Mouse (Mus musculus): ENCODE measurements around the gene Fbln1.

The Fbln1 gene

DNA sequence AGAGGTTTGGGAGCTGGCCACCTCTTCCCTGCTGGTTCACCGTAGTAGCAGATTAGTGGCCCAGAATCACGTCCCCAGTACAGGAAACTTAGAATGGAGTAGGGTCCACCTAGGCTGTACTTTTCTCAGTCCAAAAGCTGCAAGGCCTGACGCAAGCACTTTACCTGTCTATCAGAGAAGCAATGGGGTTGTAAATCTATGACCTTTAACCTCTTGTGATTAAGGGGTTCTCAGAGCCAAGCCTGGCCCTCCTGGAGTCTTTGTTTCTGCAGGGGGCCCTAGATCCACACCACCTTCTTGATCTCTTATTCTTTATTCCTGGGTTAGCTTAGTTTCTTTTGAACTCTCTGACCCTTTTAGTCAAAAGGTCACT, 940 bp downstream of the Fbln1 start:
- no peak for DNase-seq (ENCODE audit: low read depth, low spot score)

DNA sequence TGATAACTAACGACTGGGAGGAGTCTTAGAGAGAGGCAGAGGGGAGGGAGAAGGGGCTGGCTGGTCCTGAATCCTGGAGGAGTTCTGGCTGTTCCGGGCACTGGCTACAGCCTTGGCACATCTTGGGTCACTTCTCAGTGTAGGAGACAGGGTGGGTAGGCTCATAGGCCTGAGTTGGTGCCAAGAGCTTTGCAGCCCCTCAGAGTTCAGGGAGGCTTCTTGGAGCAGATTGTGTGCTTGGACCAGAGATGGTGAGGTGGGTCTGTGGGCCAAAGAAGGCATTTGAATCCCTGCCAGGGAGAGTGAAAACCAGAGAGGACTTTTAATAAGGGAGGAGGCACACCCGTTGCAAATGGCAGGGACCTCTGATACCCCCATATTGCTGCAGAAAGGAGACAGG, 1.3 kb downstream of the Fbln1 start:
- DNase-seq (ENCODE audit: low read depth, low spot score) = no peak

- DNase-seq (ENCODE audit: low read depth, low spot score) = no peak
Measured at GRCm38 (mm10) chr15:85207763-85208162, 2.0 kb downstream of the Fbln1 start.

- no peak for DNase-seq (ENCODE audit: low read depth, low spot score)
Measured at GRCm38 (mm10) chr15:85208332-85208731, 2.6 kb downstream of the Fbln1 start.

DNA sequence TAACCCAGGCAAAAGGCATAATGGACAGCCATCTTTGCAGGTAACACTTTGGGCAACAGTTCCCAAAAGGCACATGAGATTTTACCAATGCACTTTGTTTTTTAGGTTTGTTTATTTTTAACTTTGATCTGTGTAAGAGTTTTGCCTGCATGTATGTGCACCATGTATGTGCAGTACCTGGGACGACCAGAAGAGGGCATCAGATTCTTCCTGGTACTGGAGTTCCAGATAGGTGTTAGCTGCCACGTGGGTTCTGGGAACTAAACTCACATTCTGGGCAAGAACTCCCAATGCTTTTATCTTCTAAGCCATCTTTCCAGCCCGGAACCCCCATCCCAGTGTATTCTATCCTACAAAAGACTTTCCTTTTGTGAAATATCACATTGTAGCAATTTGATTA, 3.6 kb downstream of the Fbln1 start:
- peak; percentile 13 for DNase-seq (ENCODE audit: low read depth, low spot score)

GRCm38 (mm10) chr15:85210686-85211085, 4.9 kb downstream of the Fbln1 start:
- no peak for DNase-seq (ENCODE audit: low read depth, low spot score)

DNA sequence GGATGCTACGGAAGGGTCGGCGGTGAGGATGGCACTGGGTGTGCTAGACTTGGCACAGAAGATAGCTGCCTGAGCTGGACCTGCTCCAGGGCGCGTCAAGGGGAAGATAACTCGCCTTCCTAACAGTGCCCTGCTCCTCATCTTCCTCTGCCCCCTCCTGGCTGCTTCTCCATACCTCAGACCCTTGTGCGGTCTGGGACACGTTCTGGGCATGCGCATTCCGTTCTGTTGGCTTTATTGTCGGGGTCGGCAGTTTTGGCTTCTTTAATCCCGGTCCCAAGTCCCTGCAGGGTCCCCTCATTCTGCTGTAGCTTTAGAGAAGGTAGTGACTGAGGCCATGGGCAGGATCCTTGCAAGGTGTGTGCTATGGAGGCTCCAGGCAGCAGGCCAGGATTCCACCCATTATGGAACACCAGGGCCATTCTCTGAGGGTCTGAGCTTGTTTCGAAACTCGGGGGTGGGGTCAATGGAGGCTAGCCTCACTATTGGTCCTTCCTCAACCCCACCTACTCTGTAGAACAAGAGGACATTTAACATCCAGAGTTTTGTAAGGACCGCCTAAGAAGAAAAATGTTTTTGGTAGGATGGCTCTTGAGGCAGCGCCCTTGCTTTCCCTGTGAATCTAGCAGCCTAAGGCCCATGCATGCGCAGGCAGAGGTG, 5.5 kb downstream of the Fbln1 start:
- no peak for DNase-seq (ENCODE audit: low read depth, low spot score)

DNA sequence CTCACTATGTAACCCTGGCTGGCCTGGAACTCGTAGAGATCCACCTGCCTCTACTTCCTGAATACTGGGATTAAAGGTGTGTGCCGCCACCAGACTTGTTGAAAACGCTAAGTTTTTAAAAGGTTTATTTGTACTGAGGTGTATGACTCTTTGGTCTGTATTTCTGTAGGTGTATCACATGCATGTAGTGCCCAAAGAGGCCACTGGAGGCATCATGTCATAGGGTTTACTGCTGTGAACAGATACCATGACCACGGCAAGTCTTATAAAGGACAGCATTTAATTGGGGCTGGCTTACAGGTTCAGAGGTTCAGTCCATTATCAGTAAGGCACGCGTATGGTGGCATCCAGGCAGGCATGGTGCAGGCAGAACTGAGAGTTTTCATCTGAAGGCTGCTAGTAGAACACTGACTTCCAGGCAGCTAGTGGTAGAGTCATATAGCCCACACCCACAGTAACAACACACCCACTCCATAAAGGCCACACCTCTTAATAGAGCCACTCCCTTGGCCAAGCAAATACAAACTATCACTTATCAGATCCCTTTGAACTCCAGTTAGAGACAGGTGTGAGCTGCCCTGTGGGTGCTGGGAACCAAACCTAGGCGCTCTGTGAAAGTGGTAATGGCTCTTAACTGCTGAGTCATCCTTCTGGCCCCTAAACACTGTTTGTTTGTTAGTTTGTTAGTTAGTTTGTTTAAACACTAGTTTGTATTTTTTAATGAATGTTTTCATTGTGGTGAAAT, 10.5 kb downstream of the Fbln1 start:
- DNase-seq (ENCODE audit: low read depth, low spot score) = no peak

- DNase-seq (ENCODE audit: low read depth, low spot score) = no peak
Measured at GRCm38 (mm10) chr15:85218617-85219265, 13.0 kb downstream of the Fbln1 start.

DNA sequence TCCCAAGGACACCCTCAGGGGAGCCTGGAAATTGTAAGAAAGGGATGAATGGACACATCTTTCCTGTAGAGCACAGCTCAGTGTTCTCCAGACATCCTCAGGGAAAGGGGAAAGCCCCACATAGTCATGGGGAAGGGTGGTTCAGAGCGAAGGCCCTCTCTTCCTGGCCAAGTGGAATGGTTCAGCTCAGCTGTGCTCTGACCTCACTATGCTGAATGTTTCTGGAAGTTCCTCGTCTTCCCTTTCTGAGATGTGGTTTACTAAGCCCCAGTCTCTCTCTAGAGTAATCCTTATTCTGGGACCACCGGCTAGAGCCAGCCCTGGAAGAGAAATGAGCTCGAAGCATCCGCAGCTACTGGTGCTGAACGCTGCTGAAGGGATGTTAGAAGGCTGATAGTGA, 14.6 kb downstream of the Fbln1 start:
- DNase-seq (ENCODE audit: low read depth, low spot score) = no peak

DNA sequence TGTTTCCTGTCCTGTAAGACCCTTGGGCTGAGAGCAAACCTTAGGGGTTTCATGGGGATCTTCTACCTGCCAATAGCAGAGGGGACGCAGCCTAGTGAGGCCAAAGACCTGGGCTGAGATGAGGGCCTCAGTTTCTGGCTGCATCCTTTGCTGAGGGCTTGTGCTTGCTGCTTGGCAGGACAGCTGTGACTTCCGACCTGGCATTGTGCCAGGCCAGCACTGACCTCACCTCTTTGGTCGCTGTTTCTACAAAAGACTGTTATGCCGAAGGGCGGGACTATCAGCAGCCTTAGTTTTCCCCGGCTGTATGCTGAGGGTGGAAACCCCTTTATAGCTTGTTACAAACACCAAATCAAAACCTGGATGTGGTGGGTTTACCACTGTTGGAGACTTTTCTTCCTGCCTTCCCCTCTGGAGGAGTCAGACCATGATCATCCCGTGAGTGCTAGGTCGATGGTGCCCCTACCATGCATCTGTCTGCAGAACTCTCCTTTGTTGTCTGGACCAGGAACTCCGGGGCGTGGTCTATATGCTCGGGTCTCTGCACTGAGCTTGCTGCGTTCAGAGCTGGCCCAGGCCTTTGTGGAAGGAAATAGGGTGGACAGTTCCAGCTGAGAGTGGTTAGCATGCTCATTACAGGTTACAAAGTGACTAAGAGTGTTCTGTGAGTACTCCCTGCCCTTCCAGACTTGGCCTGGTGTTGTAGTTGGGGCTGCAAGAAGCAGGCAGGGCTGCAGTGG, 15.5 kb downstream of the Fbln1 start:
- DNase-seq (ENCODE audit: low read depth, low spot score) = no peak

- no peak for DNase-seq (ENCODE audit: low read depth, low spot score)
Measured at GRCm38 (mm10) chr15:85225693-85226092, 19.9 kb downstream of the Fbln1 start.

GRCm38 (mm10) chr15:85226841-85227240, 21.1 kb downstream of the Fbln1 start:
- DNase-seq (ENCODE audit: low read depth, low spot score) = no peak

GRCm38 (mm10) chr15:85228568-85228967, 22.8 kb downstream of the Fbln1 start:
- no peak for DNase-seq (ENCODE audit: low read depth, low spot score)

DNA sequence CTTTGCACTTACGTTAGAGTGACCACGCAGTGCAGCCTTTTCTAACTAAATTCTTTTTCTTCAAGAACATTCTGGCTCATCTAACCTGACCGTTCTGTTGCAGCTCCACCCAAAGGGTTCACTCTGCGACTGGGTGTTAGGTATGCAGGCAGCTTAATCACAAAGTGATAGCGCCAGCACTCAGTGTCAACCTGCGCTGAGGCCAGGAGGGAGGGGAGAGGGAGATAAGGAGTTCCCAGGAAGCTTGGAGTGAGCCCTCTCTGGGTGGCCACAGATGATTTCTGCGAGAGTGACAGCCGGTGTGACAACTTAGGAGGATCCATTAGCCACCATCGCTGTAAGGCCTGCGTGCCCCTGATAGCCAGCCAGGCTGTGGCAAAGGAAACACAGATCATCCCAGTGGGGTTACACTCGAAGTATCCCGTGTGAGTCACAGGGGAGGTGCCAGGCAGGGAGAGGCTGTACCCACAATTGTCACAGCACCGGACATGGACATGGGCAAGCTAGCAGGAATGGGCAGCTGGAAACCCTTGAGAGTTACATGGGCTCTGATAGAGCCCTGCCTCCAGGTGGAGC, 24.3 kb downstream of the Fbln1 start:
- DNase-seq (ENCODE audit: low read depth, low spot score) = no peak

- no peak for DNase-seq (ENCODE audit: low read depth, low spot score)
Measured at GRCm38 (mm10) chr15:85230613-85231012, 24.9 kb downstream of the Fbln1 start.

DNA sequence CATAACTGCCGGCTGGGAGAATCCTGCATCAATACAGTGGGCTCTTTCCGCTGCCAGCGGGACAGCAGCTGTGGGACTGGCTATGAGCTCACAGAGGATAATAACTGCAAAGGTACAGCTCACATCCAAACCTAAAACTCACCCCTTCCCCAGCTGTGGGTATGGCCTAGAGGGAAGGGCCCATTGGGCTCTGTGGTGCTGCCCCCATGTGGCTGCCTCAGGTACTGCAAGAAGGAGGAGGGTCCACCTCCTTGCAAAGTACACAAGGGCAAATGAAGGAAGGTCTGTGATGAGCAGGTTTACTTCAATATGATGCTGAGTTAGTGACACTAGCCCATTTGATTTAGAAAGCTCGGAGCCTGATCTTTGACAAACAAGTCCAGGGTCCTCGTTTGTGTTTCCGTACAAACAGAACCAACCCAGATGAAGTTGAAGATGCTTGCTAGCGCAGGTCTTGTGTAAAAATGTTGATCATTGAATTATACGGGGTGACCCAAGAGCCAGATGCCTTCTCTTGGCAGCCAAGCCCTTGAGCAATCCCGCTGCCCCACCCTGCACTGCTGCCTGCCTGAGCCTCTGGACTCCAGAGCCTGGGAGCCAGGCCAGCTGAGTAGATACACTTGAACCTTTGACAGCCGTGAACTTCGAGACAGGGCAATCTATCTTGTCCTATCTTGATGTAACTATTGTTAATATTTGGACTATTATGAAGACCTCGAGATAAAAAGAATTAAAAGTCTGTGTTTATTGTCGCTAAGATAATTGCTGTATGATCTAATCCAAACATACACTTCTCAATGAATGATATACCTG, 25.9 kb downstream of the Fbln1 start:
- peak; percentile 51 for DNase-seq (ENCODE audit: low read depth, low spot score)

GRCm38 (mm10) chr15:85232256-85232535, 26.4 kb downstream of the Fbln1 start:
- no peak for DNase-seq (ENCODE audit: low read depth, low spot score)

DNA sequence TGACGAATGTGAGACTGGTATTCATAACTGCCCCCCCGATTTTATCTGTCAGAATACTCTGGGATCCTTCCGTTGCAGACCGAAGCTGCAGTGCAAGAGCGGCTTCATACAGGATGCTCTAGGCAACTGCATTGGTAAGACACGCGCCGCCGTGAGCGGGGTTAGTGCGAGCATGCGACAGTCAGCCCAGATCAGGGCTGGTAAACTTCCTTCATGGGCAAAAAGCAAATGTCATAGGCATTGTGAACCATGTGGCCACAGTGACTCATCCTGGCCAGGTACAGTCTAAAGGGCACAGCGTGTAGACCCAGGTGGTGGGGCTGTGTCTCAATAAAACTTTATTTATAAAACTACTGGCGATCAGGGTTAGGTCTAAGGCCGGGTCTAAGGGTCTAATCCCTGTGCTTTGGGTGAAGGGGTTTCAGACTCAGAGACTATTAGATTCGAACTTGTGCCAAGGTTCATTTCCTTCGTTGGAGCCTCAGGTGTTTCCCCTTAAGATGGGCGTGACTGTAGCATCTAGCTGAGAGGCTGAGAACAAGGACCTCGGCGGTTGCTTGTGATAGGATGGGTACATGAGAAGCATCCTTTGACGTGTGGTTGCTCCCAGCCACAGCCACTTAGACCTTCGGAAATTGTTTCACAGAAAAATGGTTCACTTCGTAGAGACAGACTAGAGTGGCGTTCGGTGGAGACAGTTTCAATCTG, 26.9 kb downstream of the Fbln1 start:
- no peak for DNase-seq (ENCODE audit: low read depth, low spot score)

GRCm38 (mm10) chr15:85233251-85233611, 27.5 kb downstream of the Fbln1 start:
- DNase-seq (ENCODE audit: low read depth, low spot score) = no peak

DNA sequence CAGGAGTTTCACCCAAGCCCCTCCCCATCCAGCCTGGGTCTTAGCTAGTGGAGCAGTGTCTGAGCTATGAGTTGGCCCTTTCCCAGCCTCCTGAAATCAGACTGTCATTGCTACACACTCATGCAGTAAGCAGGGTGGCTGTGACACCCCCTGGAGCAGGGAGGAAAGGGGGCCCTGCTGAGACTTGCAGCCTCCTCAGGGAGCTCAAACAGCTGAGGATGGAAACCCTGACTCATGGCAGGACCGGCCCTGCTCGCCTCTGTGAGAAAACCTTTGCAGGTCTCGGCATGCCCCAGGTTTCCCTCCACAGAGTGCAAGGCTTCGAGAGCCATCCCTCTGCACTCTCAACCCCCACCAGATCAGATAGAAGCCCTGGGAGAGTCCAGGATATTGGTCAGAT, 27.9 kb downstream of the Fbln1 start:
- no peak for DNase-seq (ENCODE audit: low read depth, low spot score)
